Mouse (Mus musculus) gastrocnemius, postnatal 4 days (tissue): ENCODE data around the gene Josd2. TPM values are rescaled to one million over a fixed set of nuclear protein-coding genes. Genes with fewer than 3 reads are reported as not detected.
A peak's percentile ranks its signal among the peaks of the same experiment; 100 is the strongest.

ENCODE experiments used
- DNase-seq, 2 experiments: peaks; one replicate each; pipeline ENCODE4 v3.0.0; 2021 to 2022; ENCODE audit warnings: low spot score in 2 of 2, mixed read lengths in 2 of 2
- total RNA-seq, 2 experiments: library from RNA; stranded (reverse); gene quantifications; 2 replicates each; pipeline ENCODE4 v1.2.3; 2021

Josd2 gene
- total RNA-seq, 2 experiments from 2014 or later: 67.2 to 77.6 TPM

GRCm38 (mm10) chr7:44445528-44445923 lies 22.3 kb upstream of the Josd2 start:
- DNase-seq: no peak

GRCm38 (mm10) chr7:44446070-44446855 lies 21.5 kb upstream of the Josd2 start:
- no peak for DNase-seq

GRCm38 (mm10) chr7:44453256-44453655 lies 14.5 kb upstream of the Josd2 start:
- no peak for DNase-seq

- no peak for DNase-seq
These were observed 11.5 kb upstream of the Josd2 start for GRCm38 (mm10) chr7:44456302-44456701.

- no peak for DNase-seq
These were observed 7.7 kb upstream of the Josd2 start for GRCm38 (mm10) chr7:44460067-44460466.

GRCm38 (mm10) chr7:44460767-44461502 lies 6.8 kb upstream of the Josd2 start:
- no peak for DNase-seq

- DNase-seq: no peak
These were observed 6.1 kb upstream of the Josd2 start for GRCm38 (mm10) chr7:44461503-44462217.

GRCm38 (mm10) chr7:44462218-44463055 lies 5.3 kb upstream of the Josd2 start:
- DNase-seq: peak in 1 of 2 experiments; percentile 42

- DNase-seq: no peak
These were observed 4.7 kb upstream of the Josd2 start for GRCm38 (mm10) chr7:44463056-44463425.

GRCm38 (mm10) chr7:44463556-44464225 lies 4.1 kb upstream of the Josd2 start:
- peak in 1 of 2 experiments; percentile 5 for DNase-seq

GRCm38 (mm10) chr7:44464511-44464910 lies 3.3 kb upstream of the Josd2 start:
- no peak for DNase-seq

GRCm38 (mm10) chr7:44465111-44465510 lies 2.7 kb upstream of the Josd2 start, which contains the start of gene Aspdh:
Aspdh (plus strand) TSS chr7:44465391.
- DNase-seq: no peak

GRCm38 (mm10) chr7:44466006-44466887 lies 1.5 kb upstream of the Josd2 start:
- no peak for DNase-seq

- DNase-seq: no peak
These were observed 880 bp upstream of the Josd2 start for GRCm38 (mm10) chr7:44466888-44467311.

- no peak for DNase-seq
These were observed 985 bp downstream of the Josd2 start for GRCm38 (mm10) chr7:44468644-44469285.

- DNase-seq: no peak
These were observed 2.2 kb downstream of the Josd2 start for GRCm38 (mm10) chr7:44469677-44470675.
